Mouse (Mus musculus) liver, postnatal 0 days (tissue): ENCODE measurements around the gene Ankdd1b. TPM values are rescaled to one million over a fixed set of nuclear protein-coding genes. Genes with fewer than 3 reads are reported as not detected.

Experiments used
- ATAC-seq: fragments of 200-750 bp; cut with Nextera tagmentation; 2 replicates; pipeline ENCODE4 v1.8.0; 2017; ENCODE audit warnings: mild to moderate bottlenecking, moderate library complexity
- DNase-seq: peaks from one replicate; pipeline ENCODE4 v3.0.0-alpha.2; 2016
- H3K27ac ChIP-seq: fragments of 300-500 bp; sonication (generic); 2 replicates; pipeline ENCODE4 v1.5.1; 2014; ENCODE audit warnings: antibody characterized with exemption, moderate library complexity, mild to moderate bottlenecking, low read depth
- H3K27me3 ChIP-seq: fragments of 300-500 bp; sonication (generic); 2 replicates; pipeline ENCODE4 v1.6.1; 2014; ENCODE audit warnings: low read length, control low read depth, mixed read lengths; ENCODE audit not compliant: insufficient read depth
- H3K36me3 ChIP-seq: fragments of 300-500 bp; sonication (generic); replicated peaks from 2 replicates; pipeline ENCODE4 v1.6.1; 2014; ENCODE audit warnings: mild to moderate bottlenecking, control low read depth, low read length, moderate library complexity, mixed read lengths; ENCODE audit not compliant: insufficient read depth
- H3K4me1 ChIP-seq: fragments of 300-500 bp; sonication (generic); 2 replicates; pipeline ENCODE4 v1.6.1; 2014; ENCODE audit warnings: antibody characterized with exemption, mild to moderate bottlenecking, control low read depth; ENCODE audit not compliant: insufficient read depth
- H3K4me2 ChIP-seq: fragments of 300-500 bp; sonication (generic); 2 replicates; pipeline ENCODE4 v1.6.1; 2014; ENCODE audit warnings: low read depth, mild to moderate bottlenecking, low read length, moderate library complexity, mixed read lengths
- H3K4me3 ChIP-seq: fragments of 300-500 bp; sonication (generic); 2 replicates; pipeline ENCODE4 v1.5.1; 2014; ENCODE audit warnings: low read depth, low read length
- H3K9ac ChIP-seq: fragments of 300-500 bp; sonication (generic); replicated peaks from 2 replicates; pipeline ENCODE4 v1.6.1; 2014; ENCODE audit warnings: mild to moderate bottlenecking, moderate library complexity
- H3K9me3 ChIP-seq: fragments of 300-500 bp; sonication (generic); 2 replicates; pipeline ENCODE4 v1.6.1; 2016; ENCODE audit warnings: mild to moderate bottlenecking, control low read depth, low read length, mixed read lengths
- CTCF ChIP-seq: sonication (generic); IDR thresholded peaks from 2 replicates; pipeline ENCODE4 v1.5.1; 2016; ENCODE audit warnings: antibody characterized with exemption, low read depth
- EP300 ChIP-seq: IDR thresholded peaks from 2 replicates; pipeline ENCODE4 v1.6.1; 2016; ENCODE audit warnings: antibody characterized with exemption, low read depth, mild to moderate bottlenecking
- WGBS: fragments of 180-500 bp; shearing (Covaris S2); extraction: QIAGEN DNeasy Blood & Tissue Kit; methylation state at CpG from one replicate; pipeline ENCODE4 v1.1.7; 2014; ENCODE audit not compliant: insufficient replicate concordance; 5-methylcytosine and 5-hydroxymethylcytosine counted together
- polyA plus RNA-seq: library from polyadenylated mRNA; unstranded; fragments of >200 nt; fragmentation: Nextera tagmentation; extraction: Ambion mirVana; gene quantifications from 2 replicates; pipeline ENCODE4 v1.2.1, GENCODE M21; 2015

The Ankdd1b gene
- polyA plus RNA-seq, 1 experiment from 2014 or later: not detected

- Histone ChIP-seq H3K36me3 (no peaks in the 10 kb centered on the region), H3K4me1 (peaks cover 28% of the 10 kb centered on the region), H3K4me3 (no peak overlapping the region), H3K4me2 (no peak overlapping the region), H3K27ac (no peak overlapping the region), H3K9me3 (0 out of 2 replicates have a peak, but pooled peaks cover 2% of the 10 kb centered on the region), H3K27me3 (no peaks in the 10 kb centered on the region), H3K9ac (no peak overlapping the region)
- TF ChIP-seq CTCF (no peak), EP300 (no peak)
- peak; percentile 26 for DNase-seq
- WGBS: 58% methylated on average over 5 of the region's 5 CpGs
- no peak for ATAC-seq
Observed at GRCm38 (mm10) chr13:96434899-96435331, 36.1 kb downstream of the Ankdd1b start.

DNA sequence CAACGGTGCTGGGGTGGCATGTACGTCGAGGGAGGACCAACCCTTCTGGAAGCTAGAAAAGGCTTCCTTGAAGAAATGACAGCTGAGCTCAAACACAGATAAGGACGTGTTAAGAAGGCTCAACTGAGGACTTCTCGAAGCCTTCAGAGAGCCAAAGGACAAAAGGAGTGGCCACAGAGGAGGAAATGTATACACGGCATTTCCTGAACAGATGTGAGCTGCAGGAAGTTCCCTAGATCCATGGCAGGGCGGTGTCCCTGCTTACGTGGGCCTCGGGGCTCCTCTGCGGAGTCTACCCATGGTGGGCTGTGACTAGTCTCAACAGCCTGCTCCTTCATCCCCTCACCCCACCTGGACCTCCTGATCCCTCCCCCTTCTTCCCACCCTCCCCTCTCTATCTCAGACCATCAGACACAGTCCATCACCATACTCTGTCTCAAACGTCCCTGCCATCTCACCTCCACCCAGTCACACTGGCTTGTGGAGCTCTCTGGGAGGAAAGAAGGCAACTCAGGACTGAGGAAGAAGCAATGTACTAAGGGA lies 37.3 kb downstream of the Ankdd1b start:
- no peak for DNase-seq
- Histone ChIP-seq H3K4me3 (no peak overlapping the region), H3K27ac (0 out of 2 replicates have a peak overlapping the region, but pooled peaks have one; percentile 41), H3K9ac (no peak overlapping the region), H3K9me3 (0 out of 2 replicates have a peak, but pooled peaks cover 2% of the 10 kb centered on the region), H3K27me3 (no peaks in the 10 kb centered on the region), H3K4me2 (peak overlapping the region; percentile 46), H3K36me3 (no peaks in the 10 kb centered on the region), H3K4me1 (peaks cover 28% of the 10 kb centered on the region)
- no peak for TF ChIP-seq CTCF
- TF ChIP-seq EP300: no peak
- WGBS: 27% methylated on average over 11 of the region's 11 CpGs
- ATAC-seq: peak; percentile 7; the same call in 1 of the 2 replicates

DNA sequence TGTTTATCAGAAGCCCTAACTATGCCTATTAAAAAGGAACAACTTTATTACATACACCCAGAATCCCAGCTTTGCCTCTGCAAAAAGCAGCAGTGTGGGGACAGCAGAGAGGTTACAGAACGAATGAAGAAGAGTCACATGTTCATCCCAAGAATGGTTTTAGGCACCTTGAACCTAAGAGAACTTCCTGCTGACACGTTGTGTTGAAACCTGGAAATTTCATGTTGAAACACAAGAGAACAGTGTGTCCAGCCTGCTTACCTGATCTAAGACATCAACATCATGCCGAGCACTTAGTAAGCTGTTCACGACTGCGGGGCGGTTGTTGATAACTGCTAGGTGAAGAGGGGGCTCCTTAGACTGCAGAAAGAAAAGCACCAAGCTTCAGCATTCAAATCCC lies 38.0 kb downstream of the Ankdd1b start:
- Histone ChIP-seq H3K27ac (peak overlapping the region; percentile 71), H3K9ac (no peak overlapping the region), H3K27me3 (no peaks in the 10 kb centered on the region), H3K4me3 (no peak overlapping the region), H3K9me3 (0 out of 2 replicates have a peak, but pooled peaks cover 2% of the 10 kb centered on the region), H3K4me2 (peak overlapping the region; percentile 46; the same call in 1 of the 2 replicates), H3K36me3 (no peaks in the 10 kb centered on the region), H3K4me1 (peaks cover 28% of the 10 kb centered on the region)
- DNase-seq (no peak), ATAC-seq (no peak)
- 60% methylated on average over 6 of the region's 6 CpGs for WGBS
- TF ChIP-seq CTCF: no peak
- TF ChIP-seq EP300: peak; percentile 4; the same call in 1 of the 2 replicates

DNA sequence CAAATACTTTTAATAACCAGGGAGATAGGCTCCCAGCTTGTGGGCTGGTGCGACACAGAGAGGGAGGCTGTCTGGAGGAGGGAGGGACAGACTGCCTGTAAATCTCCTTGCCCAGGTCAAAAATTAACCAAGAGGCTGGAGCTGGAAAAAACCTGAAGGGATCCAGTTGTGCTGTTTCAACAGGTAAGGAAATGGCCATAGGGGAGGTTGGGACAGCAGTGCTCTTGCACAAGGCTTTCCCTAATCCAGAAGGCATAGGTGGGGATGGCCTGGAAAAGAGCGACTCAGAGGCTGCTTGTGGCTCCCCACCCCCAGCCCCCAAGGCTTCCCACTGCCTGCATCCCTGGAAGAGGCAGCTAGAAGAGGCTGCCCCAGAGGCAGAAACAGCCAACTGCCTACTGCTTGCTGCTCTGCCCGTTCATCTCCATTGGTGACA lies 38.6 kb downstream of the Ankdd1b start:
- H3K27ac ChIP-seq: peak overlapping the region; percentile 71
- H3K4me2 ChIP-seq: peak overlapping the region; percentile 33; the same call in 1 of the 2 replicates

GRCm38 (mm10) chr13:96431595-96432156 lies 39.3 kb downstream of the Ankdd1b start:
- Histone ChIP-seq H3K9me3 (no peaks in the 10 kb centered on the region), H3K4me2 (peak overlapping the region; percentile 33; the same call in 1 of the 2 replicates), H3K27ac (peak overlapping the region; percentile 71; the same call in 1 of the 2 replicates), H3K27me3 (no peaks in the 10 kb centered on the region), H3K4me3 (no peak overlapping the region), H3K9ac (no peak overlapping the region), H3K4me1 (peaks cover 25% of the 10 kb centered on the region), H3K36me3 (no peaks in the 10 kb centered on the region)
- TF ChIP-seq CTCF: peak; percentile 96
- no peak for TF ChIP-seq EP300
- ATAC-seq: peak; percentile 91
- DNase-seq: peak; percentile 91
- 33% methylated on average over 12 of the region's 12 CpGs for WGBS

More for the DNA sequence above, 38.6 kb downstream of the Ankdd1b start:
- WGBS: 46% methylated on average over 3 of the region's 3 CpGs
- no peaks in the 10 kb centered on the region for H3K27me3 ChIP-seq
- H3K4me3 ChIP-seq: no peak overlapping the region
- H3K36me3 ChIP-seq: no peaks in the 10 kb centered on the region
- DNase-seq: peak; percentile 31
- H3K9me3 ChIP-seq: 0 out of 2 replicates have a peak, but pooled peaks cover 1% of the 10 kb centered on the region
- no peak overlapping the region for H3K9ac ChIP-seq
- TF ChIP-seq CTCF: no peak
- TF ChIP-seq EP300: no peak
- H3K4me1 ChIP-seq: peaks cover 28% of the 10 kb centered on the region
- ATAC-seq: peak; percentile 85

DNA sequence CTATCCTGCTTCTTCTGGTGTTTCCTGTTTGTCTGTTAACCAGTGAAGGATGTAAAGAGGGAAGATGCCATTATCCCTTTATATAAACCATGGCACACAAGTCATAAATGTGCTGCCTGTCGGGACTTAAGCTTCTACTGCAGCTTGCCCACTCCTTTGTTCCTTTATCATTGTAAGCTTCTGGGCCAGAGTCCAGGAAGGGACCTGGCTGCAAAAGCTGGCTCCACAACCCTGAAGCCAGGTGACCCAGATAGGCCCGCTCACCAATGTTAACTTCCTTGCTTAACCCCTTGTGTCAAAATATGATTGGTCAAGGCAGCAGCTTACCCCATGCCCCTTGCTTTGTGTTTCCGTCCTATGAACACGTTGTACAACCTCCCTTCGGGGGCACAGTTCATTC lies 42.5 kb downstream of the Ankdd1b start:
- Histone ChIP-seq H3K9me3 (no peaks in the 10 kb centered on the region), H3K27ac (no peak overlapping the region), H3K4me1 (peaks cover 12% of the 10 kb centered on the region), H3K36me3 (no peaks in the 10 kb centered on the region), H3K9ac (no peak overlapping the region), H3K4me3 (no peak overlapping the region), H3K27me3 (no peaks in the 10 kb centered on the region), H3K4me2 (no peak overlapping the region)
- ATAC-seq (no peak), DNase-seq (no peak)
- TF ChIP-seq CTCF: no peak
- TF ChIP-seq EP300: no peak
- 72% methylated on average over 5 of the region's 5 CpGs for WGBS
